Mouse (Mus musculus) liver, postnatal 0 days (tissue): ENCODE measurements around the gene Galnt14. TPM values are rescaled to one million over a fixed set of nuclear protein-coding genes. Genes with fewer than 3 reads are reported as not detected.

Source experiments
- ATAC-seq: fragments of 200-750 bp; cut with Nextera tagmentation; 2 replicates; pipeline ENCODE4 v1.8.0; 2017; ENCODE audit warnings: mild to moderate bottlenecking, moderate library complexity
- DNase-seq: peaks from one replicate; pipeline ENCODE4 v3.0.0-alpha.2; 2016
- H3K27ac ChIP-seq: fragments of 300-500 bp; sonication (generic); 2 replicates; pipeline ENCODE4 v1.5.1; 2014; ENCODE audit warnings: antibody characterized with exemption, moderate library complexity, mild to moderate bottlenecking, low read depth
- H3K27me3 ChIP-seq: fragments of 300-500 bp; sonication (generic); 2 replicates; pipeline ENCODE4 v1.6.1; 2014; ENCODE audit warnings: low read length, control low read depth, mixed read lengths; ENCODE audit not compliant: insufficient read depth
- H3K36me3 ChIP-seq: fragments of 300-500 bp; sonication (generic); replicated peaks from 2 replicates; pipeline ENCODE4 v1.6.1; 2014; ENCODE audit warnings: mild to moderate bottlenecking, control low read depth, low read length, moderate library complexity, mixed read lengths; ENCODE audit not compliant: insufficient read depth
- H3K4me1 ChIP-seq: fragments of 300-500 bp; sonication (generic); 2 replicates; pipeline ENCODE4 v1.6.1; 2014; ENCODE audit warnings: antibody characterized with exemption, mild to moderate bottlenecking, control low read depth; ENCODE audit not compliant: insufficient read depth
- H3K4me2 ChIP-seq: fragments of 300-500 bp; sonication (generic); 2 replicates; pipeline ENCODE4 v1.6.1; 2014; ENCODE audit warnings: low read depth, mild to moderate bottlenecking, low read length, moderate library complexity, mixed read lengths
- H3K4me3 ChIP-seq: fragments of 300-500 bp; sonication (generic); 2 replicates; pipeline ENCODE4 v1.5.1; 2014; ENCODE audit warnings: low read depth, low read length
- H3K9ac ChIP-seq: fragments of 300-500 bp; sonication (generic); replicated peaks from 2 replicates; pipeline ENCODE4 v1.6.1; 2014; ENCODE audit warnings: mild to moderate bottlenecking, moderate library complexity
- H3K9me3 ChIP-seq: fragments of 300-500 bp; sonication (generic); 2 replicates; pipeline ENCODE4 v1.6.1; 2016; ENCODE audit warnings: mild to moderate bottlenecking, control low read depth, low read length, mixed read lengths
- CTCF ChIP-seq: sonication (generic); IDR thresholded peaks from 2 replicates; pipeline ENCODE4 v1.5.1; 2016; ENCODE audit warnings: antibody characterized with exemption, low read depth
- EP300 ChIP-seq: IDR thresholded peaks from 2 replicates; pipeline ENCODE4 v1.6.1; 2016; ENCODE audit warnings: antibody characterized with exemption, low read depth, mild to moderate bottlenecking
- WGBS: fragments of 180-500 bp; shearing (Covaris S2); extraction: QIAGEN DNeasy Blood & Tissue Kit; methylation state at CpG from one replicate; pipeline ENCODE4 v1.1.7; 2014; ENCODE audit not compliant: insufficient replicate concordance; 5-methylcytosine and 5-hydroxymethylcytosine counted together
- polyA plus RNA-seq: library from polyadenylated mRNA; unstranded; fragments of >200 nt; fragmentation: Nextera tagmentation; extraction: Ambion mirVana; gene quantifications from 2 replicates; pipeline ENCODE4 v1.2.1, GENCODE M21; 2015

Gene Galnt14
- polyA plus RNA-seq, 1 experiment from 2014 or later, result 0.08 TPM

GRCm38 (mm10) chr17:73701016-73701415 is 9.2 kb downstream of the Galnt14 start:
- Histone ChIP-seq H3K27me3 (no peaks in the 10 kb centered on the region), H3K9ac (no peak overlapping the region), H3K9me3 (no peaks in the 10 kb centered on the region), H3K4me1 (no peaks in the 10 kb centered on the region), H3K27ac (no peak overlapping the region), H3K4me3 (no peak overlapping the region), H3K36me3 (no peaks in the 10 kb centered on the region), H3K4me2 (no peak overlapping the region)
- no peak for DNase-seq
- ATAC-seq, result no peak
- WGBS, result 35% methylated on average over 7 of the region's 7 CpGs
- TF ChIP-seq EP300 (no peak), CTCF (no peak)

DNA sequence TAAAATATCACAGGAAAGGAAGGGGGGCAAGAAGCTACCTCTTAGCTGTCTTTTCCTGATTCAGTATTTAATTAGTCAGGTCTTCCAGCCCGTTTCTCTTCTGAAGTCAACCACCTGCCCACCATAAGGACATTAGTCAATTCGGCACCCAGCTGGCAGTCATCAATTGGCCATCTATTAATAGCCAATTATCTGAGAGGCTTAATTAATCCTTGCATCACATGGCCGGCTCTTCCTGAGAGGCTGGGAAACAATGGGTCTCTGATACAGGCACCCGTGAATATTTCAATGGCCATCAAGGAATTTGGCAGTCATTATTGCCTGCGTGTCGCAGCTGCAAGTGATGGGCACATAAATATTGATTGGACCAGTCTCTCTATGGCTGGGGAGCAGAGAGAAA is 10.4 kb downstream of the Galnt14 start:
- H3K9ac ChIP-seq, result no peak overlapping the region
- H3K27ac ChIP-seq, result no peak overlapping the region
- no peaks in the 10 kb centered on the region for H3K4me1 ChIP-seq
- no peaks in the 10 kb centered on the region for H3K36me3 ChIP-seq
- 65% methylated on average over 6 of the region's 6 CpGs for WGBS
- ATAC-seq (no peak), DNase-seq (no peak)
- no peaks in the 10 kb centered on the region for H3K27me3 ChIP-seq
- no peaks in the 10 kb centered on the region for H3K9me3 ChIP-seq
- TF ChIP-seq EP300 (no peak), CTCF (no peak)
- no peak overlapping the region for H3K4me3 ChIP-seq
- H3K4me2 ChIP-seq, result no peak overlapping the region

- no peak for ATAC-seq
- Histone ChIP-seq H3K27ac (no peak overlapping the region), H3K9ac (no peak overlapping the region), H3K9me3 (no peaks in the 10 kb centered on the region), H3K36me3 (no peaks in the 10 kb centered on the region), H3K4me2 (no peak overlapping the region), H3K27me3 (no peaks in the 10 kb centered on the region), H3K4me1 (no peaks in the 10 kb centered on the region), H3K4me3 (no peak overlapping the region)
- no peak for DNase-seq
- WGBS, result 64% methylated on average over 3 of the region's 3 CpGs
- TF ChIP-seq CTCF (no peak), EP300 (no peak)
Measured at GRCm38 (mm10) chr17:73694206-73694952, 15.9 kb downstream of the Galnt14 start.

DNA sequence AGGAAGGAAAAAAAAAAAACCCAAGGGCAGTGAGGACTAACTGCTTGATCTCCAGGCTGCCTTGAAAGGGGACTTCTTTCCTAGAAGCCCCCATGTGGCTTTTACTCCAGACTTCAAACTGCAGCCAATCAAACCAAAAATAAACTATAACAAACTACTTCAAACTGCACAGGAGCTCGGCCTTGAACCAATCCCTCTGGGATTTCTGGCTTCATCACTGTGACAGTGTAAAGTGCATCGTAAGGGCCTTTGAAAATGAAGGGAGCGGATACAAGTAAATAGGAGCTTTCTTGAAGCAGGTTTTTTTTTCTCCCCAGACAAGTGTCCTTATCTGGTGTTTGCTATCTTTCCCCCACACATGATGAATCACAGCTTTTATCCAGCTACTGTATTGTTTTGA is 22.0 kb downstream of the Galnt14 start:
- Histone ChIP-seq H3K9ac (no peak overlapping the region), H3K27me3 (no peaks in the 10 kb centered on the region), H3K4me2 (no peak overlapping the region), H3K4me3 (no peak overlapping the region), H3K9me3 (no peaks in the 10 kb centered on the region), H3K27ac (no peak overlapping the region), H3K4me1 (no peaks in the 10 kb centered on the region), H3K36me3 (no peaks in the 10 kb centered on the region)
- WGBS, result 66% methylated on average over 3 of the region's 3 CpGs
- DNase-seq, result no peak
- ATAC-seq, result no peak
- TF ChIP-seq CTCF, result no peak

DNA sequence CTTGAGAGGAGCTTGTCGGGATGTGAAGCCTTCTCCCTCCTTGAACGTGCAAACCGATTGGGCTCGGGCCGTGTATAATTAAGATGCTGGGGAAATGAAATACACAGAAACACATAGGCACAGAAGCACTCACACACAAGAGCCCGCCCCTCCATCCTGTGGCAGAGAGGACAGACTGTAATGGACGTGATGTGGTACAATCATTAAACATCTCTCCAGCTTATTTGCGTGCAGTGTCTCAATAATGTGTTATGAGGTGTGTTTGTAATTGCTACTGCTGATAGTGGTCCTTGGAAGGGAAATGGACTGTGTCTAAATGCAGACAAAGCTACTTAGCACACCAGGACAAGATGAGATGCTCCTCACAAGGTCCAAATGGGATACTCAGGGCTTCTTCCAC is 24.0 kb downstream of the Galnt14 start:
- 74% methylated on average over 8 of the region's 8 CpGs for WGBS
- Histone ChIP-seq H3K27me3 (no peaks in the 10 kb centered on the region), H3K36me3 (no peaks in the 10 kb centered on the region), H3K4me3 (no peak overlapping the region), H3K9ac (no peak overlapping the region), H3K4me1 (no peaks in the 10 kb centered on the region), H3K9me3 (no peaks in the 10 kb centered on the region), H3K27ac (no peak overlapping the region), H3K4me2 (no peak overlapping the region)
- TF ChIP-seq CTCF (no peak), EP300 (no peak)
- DNase-seq (no peak), ATAC-seq (no peak)

DNA sequence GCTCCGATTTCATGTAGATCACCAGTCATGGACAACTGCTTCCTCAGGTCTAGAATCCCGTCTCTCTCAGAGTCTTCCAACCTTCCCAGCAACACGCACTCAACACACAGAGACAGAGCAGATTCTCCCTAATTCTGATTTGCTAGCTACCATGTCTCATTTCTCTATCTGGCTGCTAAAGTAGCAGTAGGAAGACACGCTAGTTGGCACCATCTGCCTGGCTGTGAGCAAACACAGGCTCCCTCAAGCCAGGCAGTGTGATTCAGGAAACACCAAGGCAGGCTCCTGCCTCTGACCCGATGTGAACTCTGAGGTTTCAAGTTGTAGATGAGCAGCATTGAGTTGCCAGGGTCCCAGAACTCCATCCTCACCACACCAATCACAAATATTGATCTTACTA is 25.5 kb downstream of the Galnt14 start:
- no peak overlapping the region for H3K4me3 ChIP-seq
- H3K9ac ChIP-seq, result no peak overlapping the region
- no peaks in the 10 kb centered on the region for H3K27me3 ChIP-seq
- H3K9me3 ChIP-seq, result no peaks in the 10 kb centered on the region
- DNase-seq, result no peak
- no peak overlapping the region for H3K4me2 ChIP-seq
- no peaks in the 10 kb centered on the region for H3K36me3 ChIP-seq
- TF ChIP-seq EP300, result no peak
- TF ChIP-seq CTCF, result no peak
- WGBS, result 62% methylated on average over 5 of the region's 5 CpGs
- ATAC-seq, result no peak
- H3K4me1 ChIP-seq, result no peaks in the 10 kb centered on the region
- no peak overlapping the region for H3K27ac ChIP-seq
